Mouse (Mus musculus) spleen, adult 12 weeks (tissue): Measurements from ENCODE around the gene Rag2.

Experiments
- DNase-seq: peaks from one replicate; pipeline ENCODE4 v3.0.0; 2022; ENCODE audit warnings: low spot score

The Rag2 gene

DNA sequence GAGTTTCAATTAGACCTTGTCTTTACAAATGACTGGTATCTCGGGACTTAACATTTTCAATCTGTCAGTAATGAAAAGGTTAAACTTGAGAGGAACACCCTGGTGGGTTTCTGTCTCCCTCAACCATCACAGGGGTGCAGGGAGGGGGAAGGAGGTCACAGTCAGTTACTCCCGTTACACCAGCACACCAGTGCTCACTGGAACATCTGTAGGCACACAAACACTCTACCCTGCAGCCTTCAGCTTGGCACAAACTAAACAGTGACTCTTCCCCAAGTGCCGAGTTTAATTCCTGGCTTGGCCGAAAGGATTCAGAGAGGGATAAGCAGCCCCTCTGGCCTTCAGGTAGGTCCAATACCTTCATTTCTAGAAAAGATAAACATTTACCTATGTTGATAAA is at the start of gene Rag2:
Rag2 (plus strand) TSS at position 193 of the 400 bp plus-strand sequence.
- DNase-seq = no peak

DNA sequence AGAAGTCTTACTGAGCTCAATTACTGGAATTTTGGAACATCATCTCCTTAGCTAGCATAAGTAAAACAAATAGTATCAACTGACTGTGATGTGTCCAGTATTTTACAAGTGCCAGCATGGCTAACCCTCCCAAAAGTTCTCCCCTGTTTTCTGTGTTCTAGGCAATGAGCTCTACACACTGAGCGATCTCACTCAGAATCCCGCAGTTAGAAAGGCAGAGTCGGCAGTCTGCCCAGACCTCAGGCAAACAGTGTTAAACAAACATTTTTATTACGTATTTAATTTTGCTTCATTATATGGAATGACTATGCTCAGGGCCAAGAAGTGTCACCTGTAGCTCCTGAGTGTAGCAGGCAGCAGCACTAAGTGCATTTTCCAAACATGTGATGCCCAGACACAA is 47.3 kb upstream of the Rag2 start:
- DNase-seq = no peak

- DNase-seq = no peak
Observed at GRCm38 (mm10) chr2:101580027-101580426, 44.5 kb upstream of the Rag2 start.

- no peak for DNase-seq
Observed at GRCm38 (mm10) chr2:101580428-101580827, 44.1 kb upstream of the Rag2 start.

- DNase-seq = no peak
Observed at GRCm38 (mm10) chr2:101580977-101581376, 43.5 kb upstream of the Rag2 start.

DNA sequence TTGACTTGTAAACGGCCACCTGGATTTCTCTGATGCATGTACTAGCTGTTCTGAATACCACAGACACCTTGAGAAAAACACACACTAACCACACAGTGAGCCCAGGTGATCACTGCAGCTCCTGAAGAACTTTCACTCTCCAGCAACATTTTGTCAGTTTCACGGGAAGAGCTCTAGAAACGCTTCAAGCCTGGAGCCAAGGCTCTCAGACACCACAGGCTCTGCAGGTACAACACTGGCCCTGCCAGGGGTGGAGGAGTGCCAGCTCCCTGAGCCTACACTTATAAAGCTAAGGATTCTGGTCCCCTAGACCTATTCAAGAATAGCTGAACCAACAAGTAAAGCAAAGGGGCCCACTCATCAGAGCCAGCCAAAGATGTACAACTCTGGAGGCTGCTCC is 43.1 kb upstream of the Rag2 start:
- no peak for DNase-seq

GRCm38 (mm10) chr2:101591356-101591755 is 33.2 kb upstream of the Rag2 start:
- no peak for DNase-seq

GRCm38 (mm10) chr2:101592023-101592841 is 32.3 kb upstream of the Rag2 start:
- no peak for DNase-seq

GRCm38 (mm10) chr2:101592886-101593285 is 31.6 kb upstream of the Rag2 start:
- DNase-seq = no peak

DNA sequence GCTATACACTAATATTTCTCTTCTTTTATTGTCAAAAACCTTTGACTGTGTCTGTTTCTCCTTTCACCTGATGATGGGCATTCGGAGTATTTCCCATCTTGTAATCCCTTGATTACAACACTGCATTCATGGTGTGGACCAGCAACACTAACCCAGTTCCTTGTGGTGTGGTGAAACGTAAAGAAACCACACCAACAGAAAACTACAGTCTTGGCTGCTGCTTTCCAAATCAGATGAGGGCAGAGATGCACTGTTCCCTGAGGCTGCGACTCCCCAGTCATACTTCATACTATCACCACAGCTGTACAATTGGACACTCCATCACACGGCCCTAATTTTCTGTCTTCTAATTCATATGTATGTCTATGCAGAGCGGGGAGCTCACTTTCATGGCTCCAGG is 29.8 kb upstream of the Rag2 start:
- DNase-seq = no peak

GRCm38 (mm10) chr2:101597186-101597585 is 27.3 kb upstream of the Rag2 start:
- no peak for DNase-seq

GRCm38 (mm10) chr2:101598190-101599181 is 26.0 kb upstream of the Rag2 start:
- no peak for DNase-seq

DNA sequence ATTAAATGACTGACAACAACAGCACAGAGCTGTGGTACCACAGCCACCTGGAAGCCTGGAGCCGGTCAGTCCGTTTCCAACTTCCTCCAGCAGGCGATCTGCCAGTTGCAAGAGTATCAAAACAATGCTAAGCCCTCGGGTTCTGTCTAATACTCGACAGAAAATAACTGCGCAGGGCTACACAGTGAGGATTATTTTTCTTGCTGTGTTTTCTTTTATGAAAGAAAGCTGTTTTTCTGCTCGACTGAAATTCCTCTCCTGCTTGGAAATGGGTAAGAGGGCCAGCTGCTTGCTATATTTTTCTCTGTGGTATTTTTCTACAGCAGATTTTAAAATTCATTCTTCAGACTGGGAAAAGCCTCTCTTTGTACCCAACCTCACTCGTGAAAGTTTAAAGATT is 23.8 kb upstream of the Rag2 start:
- no peak for DNase-seq

DNA sequence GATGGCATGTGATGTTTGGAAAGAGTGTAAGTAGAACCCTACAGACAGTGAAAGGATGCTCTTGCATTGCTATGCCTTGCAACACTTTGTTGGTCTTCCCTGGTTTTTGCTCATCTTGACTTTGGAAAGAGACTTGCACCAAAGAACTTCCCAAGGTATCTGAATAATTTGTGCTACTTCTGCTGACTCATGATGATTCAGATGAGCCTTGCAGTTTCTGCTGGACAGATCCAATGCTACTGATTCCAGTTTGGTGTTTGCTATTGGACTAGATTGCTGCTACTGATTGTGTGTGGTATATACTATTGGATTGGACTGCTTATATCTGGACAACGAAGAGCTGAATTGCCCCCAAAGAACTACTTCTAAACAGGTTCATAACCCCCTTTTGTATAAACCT is 21.4 kb upstream of the Rag2 start:
- no peak for DNase-seq

- DNase-seq = no peak
Observed at GRCm38 (mm10) chr2:101608232-101608894, 16.2 kb upstream of the Rag2 start.

DNA sequence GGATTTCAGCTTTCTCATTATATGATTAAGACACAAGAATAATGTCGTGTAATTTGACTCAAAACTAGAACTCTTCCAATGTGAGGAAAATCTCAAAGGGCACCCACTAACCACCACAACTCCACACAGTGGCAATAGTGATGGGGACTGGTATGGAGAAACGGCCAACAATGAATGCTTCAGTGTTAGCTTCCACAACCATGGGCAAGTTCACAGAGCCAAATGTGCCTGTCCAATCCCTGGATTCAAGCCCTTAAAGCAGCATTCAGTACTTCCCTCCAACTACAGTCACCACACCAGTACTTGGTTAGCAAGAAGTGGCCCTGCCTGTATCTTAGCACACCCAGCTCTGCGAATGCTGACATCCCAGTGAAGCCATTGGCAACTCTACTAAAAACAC is 13.7 kb upstream of the Rag2 start:
- no peak for DNase-seq

- no peak for DNase-seq
Observed at GRCm38 (mm10) chr2:101615464-101616305, 8.8 kb upstream of the Rag2 start.

- no peak for DNase-seq
Observed at GRCm38 (mm10) chr2:101618373-101618772, 6.1 kb upstream of the Rag2 start.

- DNase-seq = no peak
Observed at GRCm38 (mm10) chr2:101620899-101621298, 3.6 kb upstream of the Rag2 start.

DNA sequence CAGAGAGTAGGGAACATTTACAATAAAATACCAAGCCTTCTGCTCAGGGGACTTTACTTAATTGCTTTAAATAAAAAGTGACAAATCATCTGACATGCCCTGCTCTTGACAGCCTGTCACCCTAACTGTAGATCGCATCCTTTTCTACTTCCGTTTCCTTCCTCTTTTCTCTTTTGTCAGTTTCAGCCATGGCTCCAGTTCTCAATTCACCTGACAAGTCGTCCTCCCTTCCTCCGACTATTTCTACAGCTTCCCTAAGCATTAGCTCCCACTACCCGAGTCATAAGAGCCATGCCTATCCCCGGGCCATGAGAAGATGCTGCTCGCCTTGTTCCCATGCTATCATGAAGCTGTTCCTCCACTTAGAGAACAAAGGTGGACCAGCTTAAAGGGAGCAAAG is 2.9 kb upstream of the Rag2 start:
- DNase-seq = no peak

GRCm38 (mm10) chr2:101623042-101623441 is 1.5 kb upstream of the Rag2 start:
- DNase-seq = no peak
